Mouse (Mus musculus): ENCODE measurements around the gene 9130213A22Rik. TPM values are rescaled to one million over a fixed set of nuclear protein-coding genes. Genes with fewer than 3 reads are reported as not detected.

9130213A22Rik gene
- total and polyA plus RNA-seq, 3 experiments = 0.08 to 0.26 TPM; not detected in 1

DNA sequence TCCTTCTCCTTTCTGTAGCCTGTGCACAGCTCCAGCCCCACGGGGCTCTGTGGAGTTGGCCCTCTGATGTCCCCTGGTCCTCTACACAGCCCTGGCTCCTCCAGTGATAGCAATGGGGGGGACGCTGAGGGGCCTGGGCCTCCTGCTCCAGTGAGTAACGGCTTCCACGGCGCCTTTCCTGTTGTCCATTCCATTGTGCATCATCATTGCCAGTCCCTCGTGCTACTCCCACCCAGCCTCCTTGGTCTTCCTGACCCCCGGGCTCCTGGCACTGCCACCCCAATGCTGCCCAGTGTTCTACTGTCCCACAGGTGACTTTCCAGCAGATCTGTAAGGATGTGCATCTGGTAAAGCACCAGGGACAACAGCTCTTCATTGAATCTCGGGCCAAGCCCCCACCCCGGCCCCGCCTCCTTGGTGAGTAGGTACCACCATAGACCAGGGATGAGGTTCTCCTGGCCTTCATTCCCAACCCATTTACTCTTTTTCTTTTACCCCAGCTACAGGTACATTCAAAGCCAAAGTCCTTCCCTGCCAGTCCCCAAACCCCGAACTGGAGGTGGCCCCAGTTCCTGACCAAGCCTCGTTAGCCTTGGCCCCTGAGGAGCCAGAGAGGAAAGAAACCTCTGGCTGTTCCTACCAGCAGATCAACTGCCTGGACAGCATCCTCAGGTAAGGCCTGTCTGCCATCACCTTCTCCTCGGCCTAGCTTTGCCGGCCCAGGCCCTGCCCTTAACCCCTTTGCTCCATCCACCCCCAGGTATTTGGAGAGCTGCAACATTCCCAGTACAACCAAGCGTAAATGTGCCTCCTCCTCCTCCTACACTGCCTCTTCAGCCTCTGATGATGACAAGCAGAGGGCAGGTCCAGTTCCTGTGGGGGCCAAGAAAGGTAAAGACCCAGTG is 18.6 kb downstream of the 9130213A22Rik start:
- Histone ChIP-seq H3K4me3 (ENCODE audit: control insufficient read depth in 1 of 2, insufficient read depth in 1 of 2, low read depth in 2 of 2, low read length in 2 of 2) (no peak overlapping the region), H3K36me3 (ENCODE audit: control insufficient read depth in 1 of 2, insufficient read depth in 2 of 2, low read length in 2 of 2) (peaks cover 0 to 3% of the 10 kb centered on the region in 2 experiments; a peak in 2 of 4 replicates), H3K4me1 (ENCODE audit: control insufficient read depth in 1 of 2, insufficient read depth in 2 of 2, low read length in 2 of 2) (peaks cover 4 to 10% of the 10 kb centered on the region in 2 experiments; a peak in 3 of 4 replicates), H3K27me3 (ENCODE audit: control insufficient read depth in 1 of 2, insufficient read depth in 2 of 2, low read length in 2 of 2) (no peaks in the 10 kb centered on the region), H3K9ac (ENCODE audit: control insufficient read depth, low read depth, low read length, poor library complexity, severe bottlenecking) (no peak overlapping the region), H3K79me2 (ENCODE audit: control insufficient read depth, insufficient read depth, low read length, poor library complexity) (peaks cover 13% of the 10 kb centered on the region; the same call in 1 of the 2 replicates), H3K9me3 (replicated peaks; ENCODE audit: insufficient read depth, low read length) (no peaks in the 10 kb centered on the region), H3K27ac (ENCODE audit: control insufficient read depth, low read depth, low read length) (no peak overlapping the region)
- no peak for DNase-seq (ENCODE audit: low read depth, low spot score)
- TF ChIP-seq USF1 (IDR thresholded peaks at IDR 0.05; ENCODE audit: low read depth, low read length) = no peak
- no peak for TF ChIP-seq KAT2A (conservative IDR thresholded peaks at IDR 0.05; ENCODE audit: low read depth, low read length)
- TF ChIP-seq ELF1 (IDR thresholded peaks at IDR 0.05; ENCODE audit: low read depth, low read length) = no peak
- TF ChIP-seq MYB (IDR thresholded peaks at IDR 0.05; ENCODE audit: low read depth, low read length) = no peak
- TF ChIP-seq HCFC1 (IDR thresholded peaks at IDR 0.05; ENCODE audit: low read depth, low read length) = no peak
- TF ChIP-seq MAZ (IDR thresholded peaks at IDR 0.05; ENCODE audit: low read depth, low read length) = no peak
- no peak for TF ChIP-seq CHD1 (IDR thresholded peaks at IDR 0.05; ENCODE audit: low read depth, low read length)
- no peak for TF ChIP-seq ZMIZ1 (IDR thresholded peaks at IDR 0.05; ENCODE audit: low read depth, low read length)
- no peak for TF ChIP-seq TAL1 (IDR thresholded peaks at IDR 0.05; ENCODE audit: low read length)
- no peak for TF ChIP-seq RAD21 (IDR thresholded peaks at IDR 0.05; ENCODE audit: low read depth, low read length)
- TF ChIP-seq CHD2 (IDR thresholded peaks at IDR 0.05; ENCODE audit: low read length) = no peak
- TF ChIP-seq POLR2AphosphoS5 (IDR thresholded peaks at IDR 0.05; ENCODE audit: borderline replicate concordance, low read depth, low read length) = no peak
- TF ChIP-seq SIN3A (IDR thresholded peaks at IDR 0.05; ENCODE audit: low read length) = no peak
- TF ChIP-seq EP300 (IDR thresholded peaks at IDR 0.05; ENCODE audit: low read depth in 1 of 2, low read length in 2 of 2) = no peak
- TF ChIP-seq MYC (IDR thresholded peaks at IDR 0.05; ENCODE audit: low read depth, low read length) = no peak

DNA sequence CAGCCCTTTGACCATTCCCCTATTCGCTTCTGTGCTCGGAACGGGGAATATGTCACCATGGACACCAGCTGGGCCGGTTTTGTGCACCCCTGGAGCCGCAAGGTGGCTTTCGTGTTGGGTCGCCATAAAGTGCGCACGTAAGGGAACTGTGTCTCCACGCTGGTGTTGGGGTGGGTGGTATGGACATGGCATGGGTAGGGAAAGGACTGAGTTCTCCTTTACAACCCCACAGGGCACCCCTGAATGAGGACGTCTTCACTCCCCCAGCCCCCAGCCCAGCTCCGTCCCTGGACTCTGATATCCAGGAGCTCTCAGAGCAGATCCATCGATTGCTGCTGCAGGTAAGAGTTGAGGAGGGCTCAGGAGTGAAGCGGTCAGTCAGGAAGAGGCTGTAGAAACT is 19.3 kb downstream of the 9130213A22Rik start:
- Histone ChIP-seq H3K27me3 (ENCODE audit: control insufficient read depth in 1 of 2, insufficient read depth in 2 of 2, low read length in 2 of 2) (no peaks in the 10 kb centered on the region), H3K9ac (ENCODE audit: control insufficient read depth, low read depth, low read length, poor library complexity, severe bottlenecking) (no peak overlapping the region), H3K4me3 (ENCODE audit: control insufficient read depth in 1 of 2, insufficient read depth in 1 of 2, low read depth in 2 of 2, low read length in 2 of 2) (no peak overlapping the region), H3K4me1 (ENCODE audit: control insufficient read depth in 1 of 2, insufficient read depth in 2 of 2, low read length in 2 of 2) (peaks cover 9 to 15% of the 10 kb centered on the region in 2 experiments), H3K27ac (ENCODE audit: control insufficient read depth, low read depth, low read length) (no peak overlapping the region), H3K79me2 (ENCODE audit: control insufficient read depth, insufficient read depth, low read length, poor library complexity) (peaks cover 15% of the 10 kb centered on the region), H3K36me3 (ENCODE audit: control insufficient read depth in 1 of 2, insufficient read depth in 2 of 2, low read length in 2 of 2) (peaks cover 0 to 6% of the 10 kb centered on the region in 2 experiments; a peak in 2 of 4 replicates), H3K9me3 (replicated peaks; ENCODE audit: insufficient read depth, low read length) (no peaks in the 10 kb centered on the region)
- TF ChIP-seq KAT2A (conservative IDR thresholded peaks at IDR 0.05; ENCODE audit: low read depth, low read length) (no peak), MYC (IDR thresholded peaks at IDR 0.05; ENCODE audit: low read depth, low read length) (no peak), MYB (IDR thresholded peaks at IDR 0.05; ENCODE audit: low read depth, low read length) (no peak), USF2 (IDR thresholded peaks at IDR 0.05; ENCODE audit: borderline replicate concordance in 1 of 2, insufficient read depth in 1 of 2, low read depth in 1 of 2, low read length in 2 of 2) (no peak), MAZ (IDR thresholded peaks at IDR 0.05; ENCODE audit: low read depth, low read length) (no peak), CHD1 (IDR thresholded peaks at IDR 0.05; ENCODE audit: low read depth, low read length) (no peak), TAL1 (IDR thresholded peaks at IDR 0.05; ENCODE audit: low read length) (no peak), NRF1 (IDR thresholded peaks at IDR 0.05; ENCODE audit: insufficient read depth, low read depth, low read length, poor library complexity, severe bottlenecking) (no peak), ELF1 (IDR thresholded peaks at IDR 0.05; ENCODE audit: low read depth, low read length) (no peak), GABPA (IDR thresholded peaks at IDR 0.05; ENCODE audit: low read depth, low read length) (no peak)
- no peak for DNase-seq (ENCODE audit: low read depth, low spot score)

All from MEL (cell line).